Mouse (Mus musculus): ENCODE results near the gene Slit1. TPM values are rescaled to one million over a fixed set of nuclear protein-coding genes. Genes with fewer than 3 reads are reported as not detected.
A peak's percentile ranks its signal among the peaks of the same experiment; 100 is the strongest.

Gene Slit1
- polyA plus RNA-seq (2015; fragmentation: Nextera tagmentation; extraction: Ambion mirVana) = 23.9 and 26.7 TPM in 2 replicates

DNA sequence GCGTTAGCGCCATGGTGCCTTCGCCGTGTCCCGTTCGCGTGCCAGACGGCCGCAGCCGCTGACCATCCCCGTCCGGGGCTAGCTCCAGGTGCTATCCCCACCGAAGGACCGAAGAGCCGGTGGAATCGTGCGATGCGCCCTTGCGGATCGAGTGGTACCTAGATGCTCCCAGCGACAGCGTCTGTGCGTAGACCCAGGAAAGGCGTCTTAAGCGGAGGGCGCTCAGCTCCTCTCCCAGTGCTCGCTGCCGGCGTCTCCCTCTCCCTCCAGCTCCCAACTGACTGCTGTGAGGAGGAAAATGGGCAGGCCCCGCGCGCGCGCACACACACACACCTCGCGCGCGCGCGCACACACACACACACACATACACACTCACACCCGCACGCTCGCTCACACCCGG is at the start of gene Slit1:
Gene Slit1, minus strand, starts transcription at position 270 of the 400 bp plus-strand sequence.
- no peaks in the 10 kb centered on the region for H3K9me3 ChIP-seq
- no peaks in the 10 kb centered on the region for H3K27me3 ChIP-seq (replicated peaks)
- peak within 1 kb of the TSS; percentile 86 for H3K4me2 ChIP-seq
- WGBS = under 1% methylated on average over 40 of the region's 44 CpGs
- peak; percentile 29 for ATAC-seq (replicated peaks)
- peaks cover 78% of the 10 kb centered on the region for H3K4me1 ChIP-seq
- peak within 1 kb of the TSS; percentile 92 for H3K9ac ChIP-seq
- no peaks in the 10 kb centered on the region for H3K36me3 ChIP-seq (replicated peaks)
- peak within 1 kb of the TSS; percentile 87 for H3K4me3 ChIP-seq
- peak within 1 kb of the TSS; percentile 84 for H3K27ac ChIP-seq

DNA sequence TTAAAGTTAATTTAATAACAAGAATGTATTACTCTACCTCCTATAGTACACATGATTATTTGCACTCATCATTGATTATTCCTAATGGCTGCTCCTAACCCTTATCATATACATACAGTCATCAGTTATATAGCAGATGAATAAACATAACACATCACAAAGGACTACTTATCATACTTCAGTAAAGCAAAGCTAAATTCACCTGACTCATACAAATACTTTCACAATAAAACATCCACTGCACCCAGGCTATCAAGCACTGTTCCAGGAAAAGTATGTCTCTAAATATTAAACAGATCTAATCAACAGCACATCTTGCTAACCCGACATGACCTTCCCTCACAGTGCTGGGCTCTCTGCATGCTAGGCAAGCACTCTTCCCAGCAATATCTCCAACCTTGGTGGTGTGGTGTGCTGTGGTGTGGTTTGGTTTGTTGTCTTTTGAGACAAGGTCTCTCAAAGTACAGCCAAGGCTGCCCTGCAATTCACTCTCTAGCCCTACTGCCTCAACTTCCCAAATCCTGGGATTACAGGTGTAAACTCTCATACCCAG is 49.5 kb upstream of the Slit1 start:
- H3K4me3 ChIP-seq = no peak overlapping the region
- ATAC-seq (replicated peaks) = no peak
- H3K4me1 ChIP-seq = no peaks in the 10 kb centered on the region
- no peak overlapping the region for H3K4me2 ChIP-seq
- no peak overlapping the region for H3K9ac ChIP-seq
- H3K27ac ChIP-seq = no peak overlapping the region
- H3K27me3 ChIP-seq (replicated peaks) = no peaks in the 10 kb centered on the region
- H3K9me3 ChIP-seq = no peaks in the 10 kb centered on the region
- WGBS = 89% methylated on average over 1 of the region's 1 CpGs
- H3K36me3 ChIP-seq (replicated peaks) = no peaks in the 10 kb centered on the region

DNA sequence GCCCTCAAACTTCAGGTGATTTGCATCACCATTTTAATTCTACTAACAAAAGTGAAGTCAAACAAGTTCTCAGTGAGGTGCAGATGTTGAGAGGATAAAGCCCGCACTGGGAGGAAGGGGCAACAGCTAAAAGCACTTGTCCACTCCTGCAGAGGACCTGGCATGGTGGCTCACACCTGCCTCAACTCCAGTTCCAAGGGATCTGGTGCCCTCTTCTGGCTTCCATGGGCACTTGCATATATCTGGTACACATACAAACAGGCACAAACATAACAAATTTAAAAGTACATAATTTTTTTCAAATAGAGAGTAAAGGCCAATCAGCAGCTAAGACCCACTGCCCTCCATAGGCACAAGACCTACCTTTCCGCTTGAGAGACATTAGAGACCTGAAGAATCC is 47.9 kb upstream of the Slit1 start:
- ATAC-seq (replicated peaks) = no peak

DNA sequence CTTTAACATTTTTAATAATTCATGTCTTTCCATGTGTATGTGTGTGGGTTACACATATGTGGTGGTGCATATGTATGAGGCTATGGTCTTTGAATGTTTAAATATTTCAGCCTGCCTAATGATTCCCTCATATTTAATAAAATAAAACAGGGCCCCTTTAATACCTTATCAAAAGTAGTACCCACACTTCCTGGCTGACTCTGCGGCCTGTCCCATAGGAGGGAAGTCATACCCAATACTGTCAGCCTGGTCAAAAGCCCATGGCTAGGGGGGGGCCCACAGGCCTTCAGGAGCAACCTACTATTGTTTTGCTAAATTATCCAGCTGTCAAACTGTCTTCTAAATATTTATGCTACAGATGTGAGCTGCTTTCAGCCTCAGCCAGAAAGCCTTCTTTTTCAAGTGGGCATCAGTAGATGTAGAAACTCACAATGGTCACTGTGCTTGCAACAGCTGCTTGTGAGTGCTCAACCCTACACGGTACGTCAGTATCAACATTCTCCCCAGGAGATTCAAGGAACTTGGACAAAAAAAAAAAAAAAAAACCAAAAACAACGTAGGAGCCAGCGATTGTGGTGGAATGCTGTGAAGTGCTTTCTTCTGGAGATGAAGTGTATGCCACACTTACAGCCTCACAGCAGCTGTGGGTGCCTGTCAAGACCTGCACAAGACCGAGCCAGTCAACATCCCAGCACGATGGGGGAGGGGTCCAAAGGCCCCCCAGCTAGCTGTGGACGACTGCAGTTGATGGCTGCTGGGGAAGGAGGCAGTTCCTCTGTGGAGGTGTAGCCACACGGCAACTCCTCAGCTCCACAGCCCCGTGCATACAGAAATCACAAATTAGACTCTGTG is 45.9 kb upstream of the Slit1 start:
- WGBS = 71% methylated on average over 10 of the region's 10 CpGs
- H3K27me3 ChIP-seq (replicated peaks) = no peaks in the 10 kb centered on the region

More for the DNA sequence above, 47.9 kb upstream of the Slit1 start:
- no peak overlapping the region for H3K27ac ChIP-seq
- no peaks in the 10 kb centered on the region for H3K27me3 ChIP-seq (replicated peaks)
- no peak overlapping the region for H3K9ac ChIP-seq
- no peak overlapping the region for H3K4me3 ChIP-seq
- H3K4me2 ChIP-seq = no peak overlapping the region
- H3K36me3 ChIP-seq (replicated peaks) = no peaks in the 10 kb centered on the region
- no peaks in the 10 kb centered on the region for H3K9me3 ChIP-seq
- H3K4me1 ChIP-seq = no peaks in the 10 kb centered on the region
- 97% methylated on average over 2 of the region's 2 CpGs for WGBS

DNA sequence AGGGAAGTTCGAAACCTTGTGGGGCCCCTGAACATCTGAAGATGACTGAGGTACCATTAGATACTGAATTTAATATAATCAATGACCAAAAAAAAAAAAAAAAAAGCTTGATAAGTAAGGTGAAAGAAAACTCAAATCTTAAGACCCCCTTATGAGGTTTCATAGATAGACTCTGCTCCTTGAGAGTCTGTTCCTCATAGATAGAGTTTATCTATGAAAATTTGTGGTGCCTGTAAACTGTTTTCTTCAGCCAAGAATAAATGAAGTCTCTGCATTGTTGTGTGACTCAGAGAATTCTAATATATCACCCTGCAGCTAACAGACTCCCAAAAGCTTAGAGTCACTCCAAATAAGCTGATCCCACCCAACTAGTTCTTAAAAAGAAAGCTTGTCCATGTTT is 43.4 kb upstream of the Slit1 start:
- no peaks in the 10 kb centered on the region for H3K4me1 ChIP-seq
- ATAC-seq (replicated peaks) = no peak
- WGBS = 100% methylated on average over 1 of the region's 1 CpGs

More for the DNA sequence above, 45.9 kb upstream of the Slit1 start:
- Histone ChIP-seq H3K4me1 (no peaks in the 10 kb centered on the region), H3K4me3 (no peak overlapping the region), H3K9me3 (no peaks in the 10 kb centered on the region), H3K36me3 (replicated peaks) (no peaks in the 10 kb centered on the region), H3K9ac (no peak overlapping the region), H3K4me2 (no peak overlapping the region), H3K27ac (no peak overlapping the region)
- no peak for ATAC-seq (replicated peaks)

DNA sequence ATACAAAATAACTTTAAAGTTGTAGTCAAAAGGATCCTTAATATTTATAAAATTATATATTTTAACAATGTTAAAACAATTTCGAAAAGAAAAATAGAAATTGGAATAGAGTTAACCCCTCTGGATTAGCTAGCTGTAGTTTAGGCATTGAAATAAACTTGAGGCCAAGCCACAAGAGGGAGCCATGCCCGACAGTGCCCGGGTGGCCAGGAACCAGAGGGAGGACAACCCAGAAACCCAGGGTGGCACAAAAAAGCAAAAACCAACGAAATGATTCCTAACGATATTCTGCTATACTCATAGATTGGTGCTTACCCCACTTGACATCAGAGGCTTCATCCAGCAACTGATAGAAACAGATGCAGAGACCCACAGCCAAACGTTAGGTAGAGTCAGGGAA is 34.0 kb upstream of the Slit1 start:
- H3K4me3 ChIP-seq = no peak overlapping the region
- no peaks in the 10 kb centered on the region for H3K27me3 ChIP-seq (replicated peaks)
- no peaks in the 10 kb centered on the region for H3K36me3 ChIP-seq (replicated peaks)
- no peak overlapping the region for H3K9ac ChIP-seq
- WGBS = 85% methylated on average over 6 of the region's 6 CpGs
- H3K4me1 ChIP-seq = no peaks in the 10 kb centered on the region
- no peaks in the 10 kb centered on the region for H3K9me3 ChIP-seq
- no peak overlapping the region for H3K4me2 ChIP-seq
- no peak for ATAC-seq (replicated peaks)
- no peak overlapping the region for H3K27ac ChIP-seq

More for the DNA sequence above, 43.4 kb upstream of the Slit1 start:
- H3K27me3 ChIP-seq (replicated peaks) = no peaks in the 10 kb centered on the region
- no peaks in the 10 kb centered on the region; the same call in 1 of the 2 replicates for H3K36me3 ChIP-seq (replicated peaks)
- no peak overlapping the region for H3K27ac ChIP-seq
- no peak overlapping the region for H3K4me3 ChIP-seq
- H3K9ac ChIP-seq = no peak overlapping the region
- no peak overlapping the region for H3K4me2 ChIP-seq
- H3K9me3 ChIP-seq = no peaks in the 10 kb centered on the region

DNA sequence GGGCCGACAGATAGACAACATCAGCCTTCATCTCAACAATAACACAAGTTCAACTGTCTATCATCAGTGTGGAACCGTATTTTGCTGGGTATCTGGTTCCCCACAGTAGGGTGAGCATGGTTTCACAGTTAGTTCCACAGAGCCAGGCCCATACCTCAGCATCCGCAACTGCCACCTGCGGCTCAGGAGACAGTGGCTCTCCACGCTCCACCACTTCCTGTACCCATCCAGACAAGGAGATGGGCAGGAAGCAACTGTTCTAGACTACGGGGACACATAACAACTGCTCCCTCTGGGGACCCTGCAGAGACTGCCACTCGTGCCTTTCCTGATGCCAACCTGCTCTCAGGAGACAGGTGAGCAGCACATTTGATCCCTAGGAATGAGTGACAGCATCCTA is 25.2 kb upstream of the Slit1 start:
- 87% methylated on average over 7 of the region's 7 CpGs for whole genome bisulfite sequencing

DNA sequence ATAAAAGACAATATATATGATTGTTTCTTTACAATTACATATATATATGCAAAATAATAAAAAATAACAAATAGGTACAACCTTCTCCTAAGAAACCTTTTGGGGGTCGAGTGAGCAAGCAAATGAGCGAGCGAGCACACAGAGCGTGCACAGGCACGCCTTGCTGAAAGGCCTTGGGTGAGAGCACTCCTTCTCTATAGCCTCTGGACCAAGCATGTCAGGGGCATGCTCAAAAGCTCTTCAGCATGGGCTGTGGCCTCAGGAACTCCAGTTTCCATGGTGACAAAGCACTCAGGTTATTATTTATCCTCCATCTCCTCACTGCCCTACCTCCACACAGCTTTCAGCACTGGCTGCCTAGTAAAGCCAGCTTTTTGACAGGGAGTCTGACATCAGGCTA is 23.2 kb upstream of the Slit1 start:
- Histone ChIP-seq H3K9me3 (no peaks in the 10 kb centered on the region), H3K27me3 (replicated peaks) (no peaks in the 10 kb centered on the region), H3K4me1 (peaks cover 8% of the 10 kb centered on the region; the same call in 1 of the 2 replicates), H3K4me3 (no peak overlapping the region), H3K9ac (no peak overlapping the region), H3K36me3 (replicated peaks) (no peaks in the 10 kb centered on the region), H3K27ac (peak overlapping the region; percentile 58; the same call in 1 of the 2 replicates), H3K4me2 (no peak overlapping the region)
- WGBS = 74% methylated on average over 5 of the region's 5 CpGs
- ATAC-seq (replicated peaks) = peak; percentile 60

More for the DNA sequence above, 25.2 kb upstream of the Slit1 start:
- no peak for ATAC-seq (replicated peaks)
- Histone ChIP-seq H3K9me3 (no peaks in the 10 kb centered on the region), H3K4me1 (peaks cover 8% of the 10 kb centered on the region; the same call in 1 of the 2 replicates), H3K27me3 (replicated peaks) (no peaks in the 10 kb centered on the region), H3K9ac (no peak overlapping the region), H3K27ac (no peak overlapping the region), H3K36me3 (replicated peaks) (no peaks in the 10 kb centered on the region), H3K4me3 (no peak overlapping the region), H3K4me2 (no peak overlapping the region)

DNA sequence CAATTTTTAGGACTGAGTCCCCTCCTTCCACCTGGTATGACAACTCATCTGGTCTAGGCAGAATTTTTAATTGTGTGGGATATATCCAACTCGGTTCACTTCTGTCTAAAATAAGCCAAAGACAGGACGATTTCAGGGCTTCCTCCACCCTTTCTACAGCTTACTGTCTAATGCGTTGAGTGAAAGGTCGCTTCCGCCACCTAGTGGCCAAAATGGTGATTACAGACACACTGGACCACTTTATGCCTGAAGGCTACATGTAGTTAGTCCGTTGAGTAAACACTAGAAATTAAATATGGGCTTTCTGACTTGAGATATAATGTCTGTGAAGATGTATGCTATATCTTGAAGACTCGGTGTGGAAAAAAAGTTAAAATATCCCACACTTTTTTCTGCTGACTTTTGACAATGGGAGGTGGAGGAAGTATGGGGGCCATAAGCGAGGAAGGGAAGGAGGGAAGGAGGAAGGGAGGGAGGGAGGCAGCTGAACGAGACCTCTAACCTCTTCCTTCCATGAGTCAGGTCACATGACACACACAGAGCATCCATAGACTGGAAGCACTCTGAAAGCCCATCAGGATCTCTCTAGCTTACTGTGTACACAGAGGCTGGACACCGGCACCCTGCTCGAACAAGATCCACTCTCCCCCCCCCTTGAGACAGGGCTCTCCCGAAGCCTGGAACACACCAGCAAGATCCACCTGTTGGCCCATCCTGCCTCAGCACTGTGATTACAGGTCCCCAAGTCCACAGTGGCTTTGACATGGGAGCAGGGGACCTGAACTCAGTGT is 20.6 kb upstream of the Slit1 start:
- Histone ChIP-seq H3K9me3 (no peaks in the 10 kb centered on the region), H3K9ac (no peak overlapping the region), H3K27ac (no peak overlapping the region), H3K4me3 (no peak overlapping the region), H3K4me1 (peaks cover 8% of the 10 kb centered on the region; the same call in 1 of the 2 replicates), H3K36me3 (replicated peaks) (no peaks in the 10 kb centered on the region), H3K27me3 (replicated peaks) (no peaks in the 10 kb centered on the region), H3K4me2 (no peak overlapping the region)
- 35% methylated on average over 12 of the region's 12 CpGs for WGBS
- ATAC-seq (replicated peaks) = peak; percentile 69

DNA sequence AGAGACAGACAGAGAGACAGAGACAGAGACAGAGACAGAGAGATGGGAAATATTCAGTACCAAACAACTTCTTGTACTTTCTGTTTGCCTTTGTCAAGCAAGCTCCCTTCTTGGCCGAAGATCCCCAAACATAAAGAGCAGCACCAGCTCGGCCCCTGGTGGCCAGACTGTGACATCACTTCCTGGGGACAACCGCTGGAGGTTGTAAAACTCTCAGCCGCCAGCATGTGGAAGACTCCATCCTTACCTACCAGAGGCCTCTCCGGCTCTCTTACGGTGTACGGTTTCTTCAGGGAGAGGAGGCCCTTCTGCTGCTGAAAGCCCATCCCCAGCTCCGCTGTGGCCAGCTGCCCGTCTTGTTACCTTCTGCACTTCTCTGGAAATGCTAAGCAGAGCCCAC is 18.1 kb upstream of the Slit1 start:
- H3K4me3 ChIP-seq = no peak overlapping the region
- H3K4me2 ChIP-seq = no peak overlapping the region
- no peaks in the 10 kb centered on the region for H3K36me3 ChIP-seq (replicated peaks)
- 44% methylated on average over 9 of the region's 9 CpGs for WGBS
- 0 out of 2 replicates have a peak, but pooled peaks have one; percentile 22 for ATAC-seq (replicated peaks)
- H3K27ac ChIP-seq = no peak overlapping the region
- no peaks in the 10 kb centered on the region for H3K9me3 ChIP-seq
- no peaks in the 10 kb centered on the region for H3K27me3 ChIP-seq (replicated peaks)
- H3K9ac ChIP-seq = no peak overlapping the region
- H3K4me1 ChIP-seq = 0 out of 2 replicates have a peak, but pooled peaks cover under 1% of the 10 kb centered on the region

DNA sequence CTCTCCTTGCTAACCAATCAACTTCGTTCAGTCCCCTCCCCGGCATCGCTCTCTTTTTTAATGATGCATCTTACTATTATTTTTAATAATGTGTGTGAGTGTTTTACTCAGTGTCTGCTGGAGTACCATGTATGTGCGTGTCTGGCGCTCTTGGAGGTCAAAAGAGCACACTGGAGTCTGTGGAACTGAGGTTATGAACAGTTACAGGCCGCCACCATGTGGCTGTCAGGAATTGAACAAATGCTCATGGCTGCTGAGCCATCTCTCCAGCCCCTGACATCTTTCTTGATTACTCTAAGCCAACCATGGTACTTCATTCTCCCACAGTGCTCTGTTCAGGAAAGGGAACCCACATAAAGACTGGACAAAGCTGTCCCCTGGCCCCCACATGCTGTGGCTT is 16.3 kb upstream of the Slit1 start:
- no peaks in the 10 kb centered on the region for H3K9me3 ChIP-seq

DNA sequence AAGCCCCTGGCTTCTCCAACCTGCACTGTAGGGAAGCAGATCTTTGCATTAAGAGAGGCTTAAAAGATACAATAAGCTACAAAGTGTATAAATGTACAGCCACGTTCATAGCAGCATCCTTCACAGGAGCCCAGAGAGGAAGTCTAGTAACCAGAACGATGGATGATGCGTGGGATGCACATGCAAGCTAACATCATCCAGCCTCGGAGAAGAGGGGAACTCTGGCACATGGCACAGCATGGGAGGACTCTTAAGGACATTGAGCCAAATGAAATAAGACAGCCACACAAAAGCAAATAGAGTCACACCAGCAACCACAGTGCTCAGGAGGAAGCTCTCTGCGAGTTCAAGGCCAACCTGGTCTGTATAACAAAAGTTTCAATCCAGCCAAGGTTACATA is 15.8 kb upstream of the Slit1 start:
- Histone ChIP-seq H3K27me3 (replicated peaks) (no peaks in the 10 kb centered on the region), H3K27ac (no peak overlapping the region), H3K36me3 (replicated peaks) (no peaks in the 10 kb centered on the region), H3K4me3 (no peak overlapping the region), H3K9me3 (no peaks in the 10 kb centered on the region), H3K4me1 (no peaks in the 10 kb centered on the region), H3K9ac (no peak overlapping the region), H3K4me2 (no peak overlapping the region)
- 77% methylated on average over 5 of the region's 5 CpGs for WGBS
- ATAC-seq (replicated peaks) = no peak

More for the DNA sequence above, 16.3 kb upstream of the Slit1 start:
- H3K27me3 ChIP-seq (replicated peaks) = no peaks in the 10 kb centered on the region
- no peak overlapping the region for H3K4me3 ChIP-seq
- H3K4me1 ChIP-seq = no peaks in the 10 kb centered on the region
- H3K36me3 ChIP-seq (replicated peaks) = no peaks in the 10 kb centered on the region
- 85% methylated on average over 6 of the region's 6 CpGs for WGBS
- no peak overlapping the region for H3K27ac ChIP-seq
- no peak; the same call in 1 of the 2 replicates for ATAC-seq (replicated peaks)
- H3K4me2 ChIP-seq = no peak overlapping the region
- no peak overlapping the region for H3K9ac ChIP-seq

Data from midbrain, embryonic 15.5 days (tissue).